Mouse (Mus musculus): ENCODE data around the gene Wee1. TPM values are rescaled to one million over a fixed set of nuclear protein-coding genes. Genes with fewer than 3 reads are reported as not detected.
"Not testable (repeated sequence)": the region's sequence is repeated elsewhere in the genome, so short reads cannot be mapped to it uniquely, and the experiment has no call there.

Gene Wee1
- total RNA-seq (2015) (74.0 and 85.9 TPM in 2 replicates), total RNA-seq (2017) (28.1 and 33.9 TPM in 2 replicates)

DNA sequence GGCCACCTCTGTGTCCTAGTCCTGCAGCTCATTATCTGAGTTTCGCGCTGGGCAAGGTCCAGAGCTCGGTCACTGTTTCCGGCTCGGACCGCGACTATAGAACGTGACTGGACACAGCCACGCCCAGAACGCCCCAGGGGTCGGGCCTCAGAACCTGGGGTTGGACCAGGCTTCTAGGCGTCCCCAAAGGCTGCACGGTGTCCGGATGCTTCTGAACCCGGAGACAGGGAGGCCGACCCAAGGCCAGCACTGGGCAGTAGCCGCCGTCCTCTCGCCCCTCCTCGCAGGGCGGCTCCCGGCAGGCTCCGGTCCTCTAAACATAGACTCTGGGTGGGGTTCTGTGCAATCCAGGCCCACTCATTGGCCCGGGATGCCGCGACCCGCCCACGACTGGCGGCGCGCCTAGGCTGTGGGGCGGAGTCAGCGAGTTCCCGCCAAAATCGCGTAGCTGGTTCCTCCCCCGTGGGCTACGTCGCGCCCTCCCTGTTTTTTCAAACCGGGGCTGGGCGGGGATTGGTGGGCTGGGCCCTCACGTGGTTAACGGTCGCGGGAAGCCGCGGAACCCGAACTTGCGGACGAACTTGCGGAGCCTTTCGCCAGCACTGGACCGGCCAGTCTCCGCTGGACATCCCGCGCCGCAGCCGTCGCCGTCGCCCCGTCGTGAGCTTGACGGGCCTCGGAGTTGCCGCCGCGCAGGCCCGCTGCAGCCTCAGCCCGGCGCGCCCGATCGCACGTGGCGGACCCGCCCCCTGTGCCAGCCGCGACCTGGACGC, at the start of gene Wee1:
TSS of gene Wee1 (plus strand) at position 531 of the 773 bp plus-strand sequence.
- ATAC-seq (replicated peaks; ENCODE audit: poor library complexity), result peak; percentile 74

DNA sequence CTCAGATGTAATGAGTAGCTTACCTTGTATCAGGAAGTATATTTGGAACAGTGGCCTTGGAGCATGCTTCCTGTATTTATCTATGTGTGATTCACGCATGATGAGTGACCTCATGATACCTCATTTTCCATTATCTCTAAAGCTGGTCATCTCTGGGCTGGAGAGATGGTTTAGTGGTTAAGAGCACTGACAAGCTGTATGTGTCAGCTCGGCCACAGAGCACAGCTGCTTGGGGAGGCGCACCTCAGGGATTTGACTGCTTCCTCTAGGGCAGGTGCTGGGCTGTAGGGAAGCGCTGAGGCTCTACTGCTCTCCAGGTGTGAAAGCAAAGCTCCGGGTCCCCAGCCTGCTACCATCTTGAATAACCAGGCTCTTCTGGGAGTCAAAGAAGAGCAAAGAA, 43.7 kb upstream of the Wee1 start:
- no peak for ATAC-seq (replicated peaks; ENCODE audit: poor library complexity)

DNA sequence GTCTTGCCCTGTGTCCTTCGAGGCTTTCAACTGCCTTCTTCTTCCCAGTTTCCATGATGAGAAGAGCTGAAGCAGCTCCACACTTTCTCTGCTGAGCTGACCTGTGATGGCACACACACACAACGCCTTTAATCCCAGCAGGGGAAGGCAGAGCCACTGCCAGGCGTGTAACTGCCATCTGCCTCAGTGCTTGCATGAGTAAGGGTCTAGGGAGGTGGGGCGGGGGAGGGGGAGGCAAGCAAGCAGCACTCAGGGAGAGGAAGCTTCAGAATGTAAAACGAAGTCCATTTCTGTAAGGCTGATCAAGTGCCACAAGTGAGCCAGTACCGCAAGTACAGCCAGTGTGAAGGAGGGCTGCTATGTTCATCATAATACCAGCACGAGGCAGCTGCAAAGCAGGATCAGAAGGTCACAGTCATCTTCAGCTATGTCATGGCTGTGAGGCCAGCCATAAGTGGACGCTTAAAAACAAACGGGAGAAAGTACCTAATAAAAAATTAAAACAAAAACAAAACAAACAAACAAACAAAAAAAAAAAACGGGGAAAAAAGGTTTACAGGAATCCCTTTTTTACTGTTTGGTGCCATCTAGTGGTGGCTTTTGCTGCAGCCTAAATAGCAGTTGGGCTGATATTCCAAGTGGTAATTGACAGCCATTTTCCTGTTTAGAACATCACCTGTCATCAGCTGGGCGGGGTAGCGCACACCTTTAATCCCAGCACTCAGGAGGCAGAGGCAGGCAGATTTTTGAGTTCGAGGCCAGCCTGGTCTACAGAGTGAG, 38.3 kb upstream of the Wee1 start:
- ATAC-seq (replicated peaks; ENCODE audit: poor library complexity), result peak; percentile 84

DNA sequence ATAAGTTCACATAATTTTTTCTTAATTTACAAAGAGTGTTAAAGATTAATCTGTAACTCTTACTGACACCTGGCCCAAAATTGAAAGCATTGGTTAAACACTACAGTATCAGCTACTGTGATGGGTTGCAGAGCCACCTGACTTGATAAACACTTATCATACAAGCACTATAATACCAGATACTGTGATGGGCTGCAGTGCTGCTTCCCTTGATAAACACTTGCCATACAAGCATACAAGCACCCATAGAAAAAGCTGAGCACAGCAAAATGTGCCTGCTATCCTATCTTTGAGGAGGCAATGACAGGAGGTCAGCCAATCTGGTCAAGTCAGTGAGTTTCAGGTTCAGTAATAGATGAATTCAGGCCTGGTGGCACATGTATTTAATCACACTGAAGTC, 36.6 kb upstream of the Wee1 start:
- ATAC-seq (replicated peaks; ENCODE audit: poor library complexity), result peak; percentile 50

DNA sequence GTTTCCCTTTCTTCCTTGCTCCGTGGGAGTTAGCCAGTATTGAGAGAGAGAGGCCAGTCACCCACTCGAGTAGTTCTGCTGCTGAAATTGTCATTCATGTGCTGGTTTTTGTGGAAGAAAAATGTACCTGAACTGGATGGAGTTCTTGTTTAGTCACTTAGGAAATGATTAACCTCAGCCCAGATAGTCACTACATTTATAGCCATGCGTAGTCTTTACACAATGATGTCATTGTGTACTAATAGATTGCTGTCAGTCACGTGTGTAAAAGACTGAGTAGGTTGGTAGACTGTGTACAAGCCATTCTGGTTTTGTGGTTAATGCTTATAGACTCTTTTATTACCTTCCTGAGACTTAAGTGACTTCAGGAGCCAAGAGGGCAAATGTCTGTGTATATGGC, 33.9 kb upstream of the Wee1 start:
- no peak for ATAC-seq (replicated peaks; ENCODE audit: poor library complexity)

DNA sequence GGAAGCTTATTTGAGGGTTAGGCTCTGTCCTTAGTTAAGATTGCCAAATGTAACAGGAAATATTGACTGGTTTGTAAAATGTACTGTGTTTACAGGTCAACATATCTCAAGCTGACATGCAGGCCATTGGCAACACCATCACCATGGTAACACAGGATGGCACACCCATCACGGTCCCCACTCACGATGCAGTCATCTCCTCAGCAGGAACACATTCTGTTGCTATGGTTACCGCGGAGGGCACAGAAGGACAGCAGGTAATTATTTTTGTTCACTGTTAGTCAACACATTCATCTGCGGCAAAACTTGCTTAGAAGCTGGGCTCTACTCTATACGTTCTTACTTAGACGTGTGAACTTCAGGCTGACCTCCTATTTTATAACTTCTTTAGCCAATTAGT, 30.2 kb upstream of the Wee1 start:
- no peak for ATAC-seq (replicated peaks; ENCODE audit: poor library complexity)

DNA sequence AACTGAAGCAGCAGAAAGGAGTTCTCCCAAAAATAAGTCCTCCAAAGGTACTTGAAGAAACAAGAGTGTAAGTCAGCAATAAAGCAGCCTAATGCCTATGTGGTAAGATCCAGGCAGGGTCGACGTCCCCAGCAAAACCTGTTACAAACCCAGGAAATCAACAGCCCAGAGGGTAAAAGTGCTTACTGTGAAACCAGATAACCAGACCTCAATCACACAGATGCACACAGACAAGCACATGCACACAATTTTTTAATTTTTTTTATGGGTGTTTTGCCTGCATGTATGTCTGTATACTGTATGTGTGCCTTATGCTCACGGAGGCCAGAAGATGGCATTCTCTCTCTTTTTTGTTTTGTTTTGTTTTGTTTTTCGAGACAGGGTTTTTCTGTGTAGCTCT, 25.5 kb upstream of the Wee1 start:
- peak; percentile 84 for ATAC-seq (replicated peaks; ENCODE audit: poor library complexity)

DNA sequence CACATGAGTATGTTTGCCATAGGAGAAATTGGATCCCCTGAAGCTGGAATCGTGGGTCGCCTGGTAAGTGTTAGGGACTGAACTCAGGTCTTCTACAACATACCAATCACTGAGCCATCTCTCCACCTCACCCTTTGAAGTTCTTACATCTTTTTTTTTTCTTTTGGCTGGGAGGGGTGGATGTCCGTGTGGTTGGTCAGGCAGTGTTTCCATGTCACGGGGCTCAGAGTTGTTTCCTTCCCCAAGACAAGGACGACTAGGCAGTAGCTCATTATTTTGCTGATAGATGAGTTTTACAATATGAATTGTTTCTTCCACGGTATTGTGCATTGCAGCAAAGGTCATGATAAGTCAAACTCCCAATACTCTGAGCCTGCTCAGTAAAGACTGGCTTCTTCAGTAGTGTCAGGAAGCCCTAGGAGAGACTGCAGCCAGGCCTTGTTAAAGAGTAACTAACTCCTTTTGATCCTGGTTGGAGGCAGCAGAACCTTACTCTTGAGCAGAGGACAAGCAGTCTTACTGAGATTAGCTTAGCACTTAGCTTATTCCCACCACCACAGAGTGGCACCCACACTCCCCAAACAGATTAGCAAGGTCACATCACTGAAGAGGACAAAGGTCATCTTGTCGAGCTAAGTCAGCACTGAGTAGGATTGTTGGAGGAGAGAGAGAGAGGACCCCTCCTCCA, 24.6 kb upstream of the Wee1 start:
- no peak for ATAC-seq (replicated peaks; ENCODE audit: poor library complexity)

DNA sequence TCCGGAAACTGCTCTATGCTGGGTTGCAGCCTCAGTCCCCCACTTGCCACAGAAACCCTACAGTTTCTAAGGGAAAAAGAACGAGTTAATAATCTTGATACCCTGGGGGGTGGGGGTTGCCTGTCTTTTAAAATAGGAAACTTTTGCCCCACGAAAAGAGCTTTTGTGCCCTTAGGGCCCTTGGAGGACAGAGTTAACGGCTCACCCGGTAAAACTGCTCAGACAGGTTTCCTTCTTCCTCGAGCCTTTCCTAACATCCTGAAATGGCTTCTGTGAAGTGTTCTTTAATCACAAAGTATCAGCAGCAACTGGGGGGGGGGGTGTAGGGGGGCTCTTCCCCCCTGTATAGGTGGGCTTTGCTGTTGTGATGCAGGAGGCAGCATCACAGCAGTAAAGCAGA, 21.0 kb upstream of the Wee1 start:
- ATAC-seq (replicated peaks; ENCODE audit: poor library complexity), result no peak

DNA sequence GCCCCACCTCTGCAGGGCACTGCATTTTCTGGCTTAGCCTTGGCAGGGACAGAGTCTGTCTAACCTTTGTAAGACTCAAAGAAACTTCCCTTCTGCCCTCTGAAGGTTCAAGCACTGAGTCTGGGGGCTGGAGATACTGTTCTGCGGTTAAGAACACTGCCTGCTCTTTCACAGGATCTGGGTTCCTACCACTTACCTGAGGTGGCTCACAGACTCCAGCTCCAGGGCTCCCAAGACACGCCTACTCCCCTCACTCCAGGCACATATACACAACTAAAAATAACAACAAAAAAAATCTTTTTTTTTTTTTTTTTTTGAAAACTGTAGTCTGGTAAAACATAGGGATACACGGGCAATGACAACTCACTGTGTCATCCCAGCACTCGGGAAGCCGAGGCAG, 20.6 kb upstream of the Wee1 start:
- ATAC-seq (replicated peaks; ENCODE audit: poor library complexity), result no peak

DNA sequence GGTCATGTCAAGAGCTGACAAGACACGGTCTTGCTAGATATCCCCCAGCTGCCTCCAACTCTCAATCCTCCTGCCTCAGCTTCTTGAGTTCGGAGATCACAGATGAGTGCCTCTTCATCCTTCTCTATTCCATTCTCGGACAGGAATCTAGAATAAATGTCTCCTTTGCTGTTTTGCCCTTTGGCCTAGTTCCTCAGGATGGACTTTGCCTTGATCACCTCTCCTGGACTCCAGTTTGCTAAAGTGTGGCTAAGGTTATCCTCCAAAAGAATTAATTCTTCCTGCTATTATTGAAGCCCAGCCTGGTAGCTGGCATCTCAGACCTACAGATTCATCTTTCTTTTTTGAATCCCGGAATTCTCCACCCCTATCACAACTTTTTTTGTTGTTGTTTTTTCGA, 16.8 kb upstream of the Wee1 start:
- ATAC-seq (replicated peaks; ENCODE audit: poor library complexity), result no peak

DNA sequence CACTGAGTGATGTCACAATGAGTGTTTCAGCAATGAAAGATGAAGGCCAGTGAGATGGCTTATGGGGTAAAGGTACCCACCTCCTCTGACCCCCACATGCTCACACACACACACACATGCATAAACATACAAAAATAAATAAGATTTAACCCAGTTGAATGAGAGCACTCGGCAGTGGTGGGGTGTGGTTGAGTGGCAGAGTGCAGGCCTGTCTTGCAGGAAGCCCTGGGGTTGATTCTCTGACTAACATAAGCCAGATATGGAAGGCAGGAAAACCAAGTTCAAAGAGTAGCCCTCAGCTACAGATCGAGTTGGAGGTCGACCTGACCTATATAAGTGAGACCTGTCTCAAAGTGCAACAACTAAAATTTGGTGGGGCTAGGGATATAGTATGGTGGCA, 15.2 kb upstream of the Wee1 start:
- ATAC-seq (replicated peaks; ENCODE audit: poor library complexity), result no peak

DNA sequence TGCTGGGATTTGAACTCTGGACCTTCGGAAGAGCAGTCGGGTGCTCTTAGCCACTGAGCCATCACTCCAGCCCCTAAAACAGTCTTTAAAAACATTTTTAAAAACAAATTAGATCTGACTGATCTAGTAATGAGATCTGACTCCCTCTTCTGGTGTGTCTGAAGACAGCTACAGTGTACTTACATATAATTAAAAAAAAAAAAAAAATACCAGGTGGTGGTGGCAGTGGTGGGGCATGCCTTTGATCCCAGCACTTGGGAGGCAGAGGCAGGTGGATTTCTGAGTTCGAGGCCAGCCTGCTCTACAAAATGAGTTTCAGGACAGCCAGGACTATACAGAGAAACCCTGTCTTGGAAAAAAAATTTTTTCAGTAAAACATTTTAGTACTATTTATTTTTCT, 13.3 kb upstream of the Wee1 start:
- not testable (repeated sequence) for ATAC-seq (replicated peaks; ENCODE audit: poor library complexity)

DNA sequence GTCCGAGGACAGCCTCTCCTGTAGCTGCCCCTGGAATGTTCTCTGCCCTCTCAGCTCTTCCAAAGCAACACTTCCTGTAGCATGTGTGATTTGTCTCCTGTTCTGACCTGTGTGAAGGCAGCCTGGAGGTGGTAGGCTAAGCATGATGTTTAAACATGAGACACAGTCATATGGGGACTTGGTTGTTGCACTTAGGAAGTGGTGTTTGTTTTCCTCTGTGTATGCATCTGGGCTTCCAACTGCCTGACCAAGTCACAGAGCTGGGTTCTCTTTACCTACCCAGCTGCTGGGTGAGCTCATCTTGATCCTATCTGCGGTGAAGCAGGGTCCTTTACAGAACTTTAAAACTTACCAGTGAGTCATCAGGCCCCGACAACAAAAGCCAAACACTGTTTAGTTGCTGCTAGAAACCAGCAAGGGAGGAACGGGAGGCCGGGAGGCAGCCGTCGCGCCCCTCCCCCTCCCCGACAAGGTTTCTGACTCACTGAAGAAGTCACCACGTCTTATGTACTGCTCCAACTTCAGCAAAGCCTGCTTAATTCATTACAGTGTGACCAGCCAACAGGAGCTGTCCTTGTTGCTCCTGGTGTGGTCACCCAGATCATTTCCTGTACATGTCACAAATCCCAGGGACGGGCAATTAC, 12.8 kb upstream of the Wee1 start:
- ATAC-seq (replicated peaks; ENCODE audit: poor library complexity), result peak; percentile 71

DNA sequence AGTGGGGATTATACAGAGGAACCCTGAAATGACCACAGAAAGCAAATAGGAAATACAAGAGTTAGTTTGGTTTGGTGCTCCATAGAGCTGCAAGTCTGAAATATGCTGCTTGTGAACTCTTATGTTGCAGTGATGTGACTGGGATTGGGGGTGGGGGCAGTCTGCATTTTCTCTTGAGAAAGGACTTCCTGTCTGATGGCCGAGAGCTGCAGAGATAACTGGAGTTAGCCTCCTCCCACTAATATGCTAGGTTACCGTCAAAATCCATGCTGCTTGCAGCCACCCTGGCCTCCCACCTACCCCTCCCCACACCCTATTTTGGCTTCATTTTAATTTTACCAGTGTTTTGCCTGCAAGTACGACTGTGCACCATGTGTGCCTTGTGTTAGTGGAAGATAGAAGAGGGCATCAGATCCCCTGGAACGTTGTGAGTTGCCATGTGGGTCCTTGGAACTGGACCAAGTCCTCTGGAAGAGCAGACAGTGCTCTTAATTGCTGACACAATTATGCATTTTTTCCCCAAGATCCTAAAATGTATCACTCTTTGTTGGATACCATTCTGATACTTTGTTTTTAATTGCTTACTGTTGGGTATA, 11.7 kb upstream of the Wee1 start:
- peak; percentile 46 for ATAC-seq (replicated peaks; ENCODE audit: poor library complexity)

DNA sequence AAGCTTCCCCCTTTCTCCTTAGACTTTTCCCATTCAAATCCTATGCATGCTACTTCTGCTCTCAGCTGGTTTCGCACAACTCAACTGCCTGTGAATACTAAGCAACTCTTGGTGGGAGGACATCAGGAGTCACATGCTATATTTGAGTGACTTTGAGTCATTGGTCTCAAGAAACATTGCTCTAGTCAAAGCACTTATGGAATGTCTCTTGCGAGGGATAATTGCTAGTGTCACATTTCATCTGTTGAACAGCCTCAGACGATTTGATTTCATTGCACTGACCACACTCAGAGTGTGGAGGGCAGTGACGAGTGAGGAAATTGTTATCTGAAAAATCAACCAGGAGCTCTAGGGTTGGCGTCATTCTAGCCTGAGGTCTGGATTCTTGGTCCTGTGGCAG, 7.1 kb upstream of the Wee1 start:
- 0 out of 2 replicates have a peak, but pooled peaks have one; percentile 21 for ATAC-seq (replicated peaks; ENCODE audit: poor library complexity)

DNA sequence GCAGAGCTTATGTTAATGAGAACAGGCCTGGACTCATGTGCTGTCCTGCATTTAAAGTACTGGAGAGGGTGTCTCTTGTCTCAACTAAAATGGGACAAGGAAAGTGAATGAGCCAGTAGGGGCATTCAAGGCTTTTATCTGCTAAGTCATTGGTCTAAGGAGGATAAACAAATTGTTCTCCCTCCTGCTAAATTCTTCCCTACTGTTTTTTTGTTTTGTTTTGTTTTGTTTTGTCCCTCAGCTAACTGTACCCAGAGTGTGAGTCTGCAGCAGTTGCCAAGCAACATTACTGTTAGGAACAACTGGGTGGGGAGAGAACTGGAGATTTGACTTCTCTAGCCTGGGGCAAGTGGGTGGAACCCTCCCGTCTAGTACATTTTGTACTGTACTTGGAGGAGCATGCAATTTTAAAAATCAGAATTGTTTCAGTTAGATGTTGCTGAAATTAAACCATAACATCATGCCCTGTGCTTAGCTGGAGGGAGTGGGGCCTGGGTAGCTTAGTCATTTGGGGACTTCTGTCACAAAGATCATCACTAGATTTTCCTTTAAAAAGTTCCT, 5.0 kb upstream of the Wee1 start:
- 0 out of 2 replicates have a peak, but pooled peaks have one; percentile 5 for ATAC-seq (replicated peaks; ENCODE audit: poor library complexity)

DNA sequence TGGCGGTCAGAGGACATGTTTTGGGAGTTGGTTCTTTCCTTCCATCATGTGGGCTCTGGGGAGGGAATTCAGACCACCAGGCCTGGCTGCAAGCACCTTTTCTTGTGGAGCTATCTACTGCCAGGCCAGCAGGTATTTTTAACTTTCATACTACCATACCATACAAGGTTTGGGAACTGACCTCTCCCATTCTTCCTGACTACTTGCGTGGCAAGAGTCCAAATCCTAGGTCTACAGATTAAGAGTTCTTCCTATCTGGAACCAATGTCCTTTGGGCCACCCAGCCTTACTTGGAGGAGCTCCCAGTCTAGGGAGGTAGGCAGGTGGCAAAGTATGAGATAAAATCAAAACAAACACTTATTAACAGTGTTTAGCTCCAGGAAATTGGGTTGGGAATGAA, 3.4 kb upstream of the Wee1 start:
- no peak for ATAC-seq (replicated peaks; ENCODE audit: poor library complexity)

DNA sequence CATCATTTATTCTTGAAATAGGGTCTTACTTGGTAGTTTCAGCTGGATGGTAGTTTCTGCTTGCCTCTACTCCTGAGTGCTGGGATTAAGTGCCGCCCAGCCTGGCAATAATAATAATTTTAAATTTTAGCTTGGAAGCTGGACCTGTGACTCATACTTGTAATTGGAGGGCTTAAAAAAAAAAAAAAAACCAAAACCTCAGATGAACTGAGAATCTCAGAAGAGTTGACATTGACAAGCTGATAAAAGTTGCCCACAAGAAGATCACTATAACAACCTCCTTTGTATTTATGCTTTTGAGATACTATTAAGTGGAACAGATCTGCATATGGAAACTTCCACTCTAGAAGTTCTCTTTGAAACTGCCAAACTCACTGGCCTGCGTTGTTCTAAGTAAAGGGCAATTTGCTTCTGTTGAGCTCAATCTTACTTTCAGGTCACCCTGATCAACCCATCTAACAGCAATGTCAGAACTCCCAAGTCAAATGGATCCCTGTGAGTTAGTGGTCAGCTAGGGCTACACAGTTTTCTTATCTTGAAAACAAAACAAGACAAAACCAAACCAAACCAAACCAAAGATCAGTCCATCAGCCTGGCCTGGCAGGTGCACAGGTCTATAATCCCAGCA, 1.6 kb upstream of the Wee1 start:
- ATAC-seq (replicated peaks; ENCODE audit: poor library complexity), result no peak

DNA sequence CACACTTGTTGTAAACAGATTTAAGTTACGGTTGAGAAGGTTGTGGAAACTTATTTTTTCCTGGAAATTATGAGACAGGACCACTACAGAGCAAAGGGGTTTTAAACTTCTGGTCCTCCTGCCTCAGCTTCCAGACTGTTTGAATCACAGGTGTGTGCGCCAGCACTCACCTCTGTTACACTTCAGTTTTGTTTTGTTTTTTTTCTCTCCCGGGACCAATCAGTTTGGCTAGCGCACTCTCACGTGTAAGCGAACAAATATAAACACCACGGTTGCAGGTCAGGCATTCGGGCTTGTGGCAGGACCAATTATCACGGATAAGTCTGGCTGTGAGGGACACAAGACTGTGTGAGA, 707 bp upstream of the Wee1 start:
- ATAC-seq (replicated peaks; ENCODE audit: poor library complexity), result peak; percentile 9
